Mouse (Mus musculus): ENCODE data around the gene Lep. TPM values are rescaled to one million over a fixed set of nuclear protein-coding genes. Genes with fewer than 3 reads are reported as not detected.

Lep gene
- polyA plus RNA-seq (2015; fragmentation: Nextera tagmentation; extraction: Ambion mirVana), result not detected in 2 replicates

DNA sequence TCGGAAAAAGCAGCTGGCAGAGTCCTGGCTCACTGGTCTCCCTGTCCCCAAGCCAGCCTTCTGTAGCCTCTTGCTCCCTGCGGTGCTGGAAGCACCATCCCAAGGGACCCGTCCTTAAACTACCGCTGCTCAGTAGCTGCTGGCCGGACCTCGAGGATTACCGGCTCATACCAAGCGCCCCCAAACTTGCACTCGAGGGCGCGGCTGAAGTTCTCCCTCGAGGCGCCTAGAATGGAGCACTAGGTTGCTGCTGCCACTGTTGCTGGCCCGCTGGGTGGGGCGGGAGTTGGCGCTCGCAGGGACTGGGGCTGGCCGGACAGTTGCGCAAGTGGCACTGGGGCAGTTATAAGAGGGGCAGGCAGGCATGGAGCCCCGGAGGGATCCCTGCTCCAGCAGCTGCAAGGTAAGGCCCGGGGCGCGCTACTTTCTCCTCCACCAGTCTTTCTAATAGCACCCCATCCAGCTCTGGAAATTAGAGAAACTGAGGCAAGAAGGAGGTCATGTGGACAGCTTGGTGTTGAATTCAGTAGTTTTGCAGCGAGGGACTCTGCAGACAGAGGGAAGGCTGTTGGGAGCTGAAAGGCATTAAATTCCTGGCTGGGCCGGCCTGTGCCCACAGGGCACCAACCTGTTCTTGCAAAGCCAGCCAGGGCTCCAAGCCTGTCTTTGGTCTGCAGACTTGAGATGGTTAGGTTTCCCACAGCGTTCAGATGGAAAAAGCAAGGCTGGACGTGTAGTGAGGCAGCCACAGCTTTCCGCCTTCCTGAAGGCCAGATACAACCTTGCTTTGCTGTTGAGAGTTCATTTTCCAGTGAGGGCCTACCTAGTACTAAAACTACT lies at the start of gene Lep:
Gene Lep (plus strand): TSS at position 375 of the 840 bp plus-strand sequence.
- 65% methylated on average over 28 of the region's 28 CpGs for WGBS
- Histone ChIP-seq H3K4me2 (no peak within 1 kb of the TSS), H3K9me3 (no peaks in the 10 kb centered on the region), H3K36me3 (no peaks in the 10 kb centered on the region), H3K27me3 (replicated peaks) (peaks cover 32% of the 10 kb centered on the region), H3K9ac (no peak within 1 kb of the TSS), H3K27ac (replicated peaks) (no peak within 1 kb of the TSS), H3K4me1 (no peaks in the 10 kb centered on the region), H3K4me3 (no peak within 1 kb of the TSS)
- ATAC-seq (ENCODE audit: extremely low read depth, insufficient number of reproducible peaks, low FRiP score, low TSS enrichment), result no peak

DNA sequence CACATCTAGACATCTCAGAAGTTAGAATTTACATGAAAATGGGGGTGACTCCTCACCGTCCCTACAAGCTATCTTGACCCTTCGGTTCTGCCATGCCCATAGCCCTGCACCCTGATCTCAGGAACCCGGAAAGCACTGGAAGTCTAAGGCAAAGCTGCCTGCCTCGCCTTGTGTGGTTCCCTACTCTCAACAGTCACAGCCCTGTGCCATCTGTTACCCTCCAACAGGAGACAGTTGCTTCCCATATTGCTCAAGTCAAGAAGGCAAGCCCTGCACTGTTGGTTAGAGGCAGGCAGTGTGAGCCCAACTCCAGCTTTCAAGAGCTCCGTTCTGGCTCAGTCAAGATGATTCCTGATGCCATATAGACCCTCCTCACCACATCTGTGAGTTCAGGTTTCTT lies 48.4 kb upstream of the Lep start:
- no peaks in the 10 kb centered on the region for H3K9me3 ChIP-seq
- H3K9ac ChIP-seq, result no peak overlapping the region
- ATAC-seq (ENCODE audit: extremely low read depth, insufficient number of reproducible peaks, low FRiP score, low TSS enrichment), result no peak
- peaks cover 3% of the 10 kb centered on the region for H3K4me1 ChIP-seq
- H3K4me2 ChIP-seq, result no peak overlapping the region
- WGBS, result 74% methylated on average over 5 of the region's 5 CpGs
- H3K27ac ChIP-seq (replicated peaks), result no peak overlapping the region
- no peak overlapping the region for H3K4me3 ChIP-seq
- H3K36me3 ChIP-seq, result no peaks in the 10 kb centered on the region
- peaks cover 16% of the 10 kb centered on the region for H3K27me3 ChIP-seq (replicated peaks)

DNA sequence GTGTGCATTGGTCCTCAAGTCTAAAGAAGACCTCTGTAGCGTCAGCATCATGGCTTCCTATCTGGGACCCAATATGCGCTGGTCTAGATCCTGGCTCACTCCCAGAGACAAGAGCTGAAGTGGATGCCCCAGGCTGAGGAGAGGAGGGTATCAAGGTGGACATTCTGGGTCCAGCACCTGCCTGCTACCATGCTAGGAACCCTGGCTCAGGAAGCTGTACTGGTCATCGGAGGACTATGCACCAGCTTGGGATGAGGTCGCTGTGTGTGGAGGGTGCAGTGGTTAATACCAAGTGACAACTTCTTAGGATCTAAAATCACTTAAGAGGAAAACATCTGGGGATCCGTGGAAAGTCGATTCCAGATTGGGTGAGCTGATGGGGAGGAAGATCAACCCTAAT lies 46.8 kb upstream of the Lep start:
- Histone ChIP-seq H3K4me1 (peaks cover 12% of the 10 kb centered on the region), H3K4me2 (no peak overlapping the region), H3K36me3 (no peaks in the 10 kb centered on the region), H3K9ac (no peak overlapping the region), H3K9me3 (no peaks in the 10 kb centered on the region), H3K27ac (replicated peaks) (no peak overlapping the region), H3K27me3 (replicated peaks) (peaks cover 31% of the 10 kb centered on the region), H3K4me3 (no peak overlapping the region)
- 84% methylated on average over 6 of the region's 6 CpGs for WGBS
- ATAC-seq (ENCODE audit: extremely low read depth, insufficient number of reproducible peaks, low FRiP score, low TSS enrichment), result no peak

DNA sequence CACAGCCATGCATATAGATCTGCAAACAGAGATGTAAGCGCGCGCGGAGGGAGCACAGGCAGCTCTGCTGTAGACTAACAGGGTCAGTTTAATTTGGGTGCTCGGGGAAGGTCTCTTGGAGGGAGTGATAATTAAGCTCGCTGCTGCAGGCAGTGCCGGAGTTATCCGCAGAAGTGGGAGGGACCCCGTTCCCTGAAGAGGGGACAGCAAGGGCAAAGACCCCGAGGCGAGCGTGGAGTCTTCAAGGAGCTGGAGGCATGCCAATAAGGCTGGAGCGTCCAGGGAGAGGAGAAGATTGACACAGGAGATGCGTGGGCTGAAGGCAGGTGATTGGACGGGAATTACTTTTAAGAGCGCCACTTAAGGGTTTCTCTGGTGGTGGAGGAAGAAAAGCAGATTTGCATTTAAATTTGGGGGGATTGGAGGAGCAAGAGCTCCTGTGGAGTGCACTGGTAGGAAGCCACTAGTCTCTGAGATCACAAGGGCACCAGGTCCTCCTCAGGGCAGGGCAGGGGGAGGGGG lies 43.1 kb upstream of the Lep start:
- peaks cover 67% of the 10 kb centered on the region for H3K27me3 ChIP-seq (replicated peaks)
- H3K36me3 ChIP-seq, result no peaks in the 10 kb centered on the region
- no peaks in the 10 kb centered on the region for H3K9me3 ChIP-seq
- peaks cover 12% of the 10 kb centered on the region for H3K4me1 ChIP-seq
- no peak overlapping the region for H3K27ac ChIP-seq (replicated peaks)
- H3K9ac ChIP-seq, result 0 out of 2 replicates have a peak overlapping the region, but pooled peaks have one; percentile 1
- no peak for ATAC-seq (ENCODE audit: extremely low read depth, insufficient number of reproducible peaks, low FRiP score, low TSS enrichment)
- peak overlapping the region; percentile 63 for H3K4me2 ChIP-seq
- H3K4me3 ChIP-seq, result peak overlapping the region; percentile 26
- WGBS, result 2% methylated on average over 16 of the region's 16 CpGs

DNA sequence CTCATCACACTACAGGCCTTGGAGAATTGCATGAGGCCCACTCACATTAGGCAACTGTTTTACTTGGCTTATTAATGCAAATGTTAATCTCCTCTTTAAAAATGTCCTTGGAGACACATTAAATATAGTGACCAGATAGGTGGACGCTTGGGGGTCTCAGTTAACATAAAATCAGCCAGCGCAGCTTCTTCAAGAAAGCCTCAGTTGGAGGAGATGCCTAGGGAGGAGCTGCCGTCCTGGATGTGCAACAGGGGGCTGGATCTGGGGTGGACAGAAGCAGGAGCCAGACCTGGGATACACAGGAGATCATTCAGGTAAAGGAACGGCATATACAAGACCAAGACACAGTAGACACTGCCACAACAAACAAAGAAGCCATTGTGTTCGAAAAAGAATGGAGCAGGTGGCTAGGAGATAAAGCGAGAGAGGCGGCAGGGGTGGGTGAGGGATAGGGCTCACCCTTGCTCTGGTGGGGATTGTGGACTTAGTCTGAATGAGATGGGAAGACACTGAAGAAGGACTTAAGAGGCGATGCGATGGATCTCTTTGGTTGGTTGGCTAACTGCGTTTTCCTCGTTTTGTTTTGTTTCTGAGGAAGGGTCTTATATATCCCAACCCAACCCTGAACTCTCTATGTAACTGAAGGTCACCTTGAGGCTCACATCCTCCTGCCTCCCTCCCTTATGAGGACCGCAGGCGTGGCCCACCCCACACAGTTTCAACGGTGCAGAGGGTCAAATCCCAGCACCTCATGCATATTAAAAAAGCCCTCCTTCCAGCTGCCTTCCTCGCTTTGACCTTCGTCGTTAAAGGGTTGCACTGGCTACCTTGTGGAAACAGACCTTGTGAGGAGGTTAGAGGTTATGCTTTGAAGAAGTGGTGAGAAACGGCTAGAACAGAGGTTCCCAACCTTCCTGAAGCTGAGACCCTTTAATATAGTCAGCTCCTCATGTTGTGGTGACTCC lies 40.0 kb upstream of the Lep start:
- H3K27ac ChIP-seq (replicated peaks), result no peak overlapping the region
- WGBS, result 68% methylated on average over 18 of the region's 18 CpGs
- H3K4me2 ChIP-seq, result no peak overlapping the region
- peaks cover 93% of the 10 kb centered on the region for H3K27me3 ChIP-seq (replicated peaks)
- H3K9me3 ChIP-seq, result no peaks in the 10 kb centered on the region
- ATAC-seq (ENCODE audit: extremely low read depth, insufficient number of reproducible peaks, low FRiP score, low TSS enrichment), result no peak
- no peak overlapping the region for H3K4me3 ChIP-seq
- no peak overlapping the region for H3K9ac ChIP-seq
- peaks cover 19% of the 10 kb centered on the region for H3K4me1 ChIP-seq
- no peaks in the 10 kb centered on the region for H3K36me3 ChIP-seq

DNA sequence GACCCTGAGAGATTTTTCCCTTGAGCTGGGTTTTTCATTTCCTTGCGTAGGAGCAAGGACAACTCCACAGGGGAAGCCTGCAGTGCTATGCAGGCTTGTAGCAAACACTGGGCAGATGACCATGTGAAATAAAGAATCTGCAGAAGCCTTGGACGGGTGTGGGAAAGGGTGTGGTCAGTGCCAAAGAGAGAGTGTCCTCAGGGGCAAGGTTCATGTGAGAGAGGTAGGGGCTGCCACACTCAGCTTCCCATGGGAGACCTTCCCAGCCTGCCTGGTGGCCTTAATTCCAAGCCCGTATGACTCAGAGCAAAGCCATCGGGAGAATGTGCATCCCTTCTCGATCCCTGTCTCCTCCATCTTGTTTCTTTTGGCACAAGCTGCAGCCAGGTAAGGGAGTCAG lies 39.1 kb upstream of the Lep start:
- Histone ChIP-seq H3K27ac (replicated peaks) (no peak overlapping the region), H3K4me1 (peaks cover 19% of the 10 kb centered on the region), H3K4me3 (no peak overlapping the region), H3K27me3 (replicated peaks) (peaks cover 93% of the 10 kb centered on the region), H3K36me3 (no peaks in the 10 kb centered on the region), H3K4me2 (no peak overlapping the region), H3K9ac (no peak overlapping the region), H3K9me3 (no peaks in the 10 kb centered on the region)
- ATAC-seq (ENCODE audit: extremely low read depth, insufficient number of reproducible peaks, low FRiP score, low TSS enrichment), result no peak
- WGBS, result 63% methylated on average over 5 of the region's 5 CpGs

DNA sequence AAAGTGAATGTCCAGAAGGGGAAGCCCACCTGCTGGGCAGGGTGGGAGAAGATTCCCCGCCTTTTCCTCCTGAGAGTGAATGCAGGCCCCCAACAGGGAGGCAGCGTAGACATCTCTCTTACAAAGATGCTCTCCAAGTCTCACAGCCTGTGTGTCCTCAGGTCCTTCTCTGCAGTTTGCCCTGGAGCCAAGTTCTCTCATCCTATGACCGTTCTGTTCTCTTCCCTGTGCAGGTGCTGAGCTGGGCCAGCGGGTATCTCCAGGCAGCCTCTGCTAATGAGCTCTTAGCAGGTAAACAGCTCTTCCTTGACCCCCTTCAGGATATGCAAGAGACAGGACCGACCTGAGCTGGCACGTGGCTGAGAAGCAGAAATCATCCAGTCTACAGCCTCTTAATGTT lies 38.5 kb upstream of the Lep start:
- H3K27me3 ChIP-seq (replicated peaks), result peaks cover 93% of the 10 kb centered on the region

DNA sequence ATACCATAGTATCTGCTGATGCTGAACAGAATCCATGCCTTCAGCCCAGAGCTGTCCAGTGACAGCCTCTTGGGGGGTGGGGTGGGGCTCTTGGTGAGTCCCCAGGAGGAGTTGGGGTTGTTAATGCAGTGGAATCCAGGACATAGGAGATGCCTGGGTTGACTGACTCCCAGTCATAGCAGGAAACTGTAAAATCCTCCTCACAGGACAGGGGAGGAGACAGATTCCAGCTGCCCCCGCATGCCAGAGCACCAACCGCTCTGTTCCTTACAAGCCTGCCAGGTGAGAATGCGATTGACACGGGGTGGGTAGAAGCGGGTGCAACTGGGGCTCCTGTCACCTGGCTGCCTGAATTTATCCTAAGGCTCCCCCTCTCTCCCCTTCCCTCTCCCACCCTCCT lies 37.9 kb upstream of the Lep start:
- no peak overlapping the region for H3K4me2 ChIP-seq
- H3K27ac ChIP-seq (replicated peaks), result no peak overlapping the region
- H3K27me3 ChIP-seq (replicated peaks), result peaks cover 94% of the 10 kb centered on the region
- H3K4me1 ChIP-seq, result peaks cover 12% of the 10 kb centered on the region
- no peaks in the 10 kb centered on the region for H3K9me3 ChIP-seq
- WGBS, result 14% methylated on average over 5 of the region's 5 CpGs
- H3K9ac ChIP-seq, result no peak overlapping the region
- H3K4me3 ChIP-seq, result no peak overlapping the region
- H3K36me3 ChIP-seq, result no peaks in the 10 kb centered on the region
- no peak for ATAC-seq (ENCODE audit: extremely low read depth, insufficient number of reproducible peaks, low FRiP score, low TSS enrichment)

More for the DNA sequence above, 38.5 kb upstream of the Lep start:
- Histone ChIP-seq H3K4me2 (no peak overlapping the region), H3K9me3 (no peaks in the 10 kb centered on the region), H3K4me1 (peaks cover 18% of the 10 kb centered on the region), H3K27ac (replicated peaks) (no peak overlapping the region), H3K9ac (no peak overlapping the region), H3K4me3 (no peak overlapping the region), H3K36me3 (no peaks in the 10 kb centered on the region)
- ATAC-seq (ENCODE audit: extremely low read depth, insufficient number of reproducible peaks, low FRiP score, low TSS enrichment), result no peak
- 35% methylated on average over 6 of the region's 6 CpGs for WGBS

DNA sequence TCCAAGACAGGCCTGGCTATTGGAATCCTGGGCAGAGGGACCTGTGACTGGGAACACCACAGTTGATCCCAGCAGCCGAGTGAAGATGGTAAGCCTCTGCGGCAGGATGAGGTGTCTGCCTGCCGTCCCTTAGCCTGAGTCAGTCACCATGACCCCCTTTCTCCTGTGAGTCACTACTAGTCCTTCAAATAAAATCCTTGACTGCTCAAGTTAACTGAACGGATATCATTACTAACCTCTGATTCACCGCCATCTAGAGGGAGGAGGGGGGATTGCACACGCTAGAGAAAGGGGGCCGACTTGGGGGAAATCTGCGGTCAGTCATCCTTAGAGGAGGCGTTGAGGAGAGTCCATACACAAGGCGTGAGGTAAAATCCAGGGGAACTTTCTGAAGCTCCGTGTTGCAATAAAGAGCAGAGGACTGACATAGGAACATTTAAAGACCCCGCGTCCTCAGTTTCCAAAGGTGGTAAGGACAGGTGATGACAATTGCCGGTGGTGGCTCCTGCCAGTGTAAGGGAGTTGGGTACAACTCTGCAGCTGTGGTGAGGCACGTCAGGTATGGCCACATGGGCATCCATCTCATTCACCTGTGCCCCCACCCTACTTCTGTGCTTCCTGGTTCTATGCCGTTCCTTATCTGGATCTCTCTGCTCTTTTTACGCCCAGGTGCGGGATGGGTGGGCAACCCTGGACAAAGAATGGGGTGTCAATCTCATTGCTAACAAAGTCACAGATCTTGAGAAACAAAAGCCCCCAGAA lies 36.6 kb upstream of the Lep start:
- Histone ChIP-seq H3K27me3 (replicated peaks) (peaks cover 93% of the 10 kb centered on the region), H3K9ac (no peak overlapping the region), H3K4me1 (peaks cover 7% of the 10 kb centered on the region; the same call in 1 of the 2 replicates), H3K9me3 (no peaks in the 10 kb centered on the region), H3K36me3 (no peaks in the 10 kb centered on the region), H3K4me2 (no peak overlapping the region), H3K27ac (replicated peaks) (no peak overlapping the region), H3K4me3 (no peak overlapping the region)
- ATAC-seq (ENCODE audit: extremely low read depth, insufficient number of reproducible peaks, low FRiP score, low TSS enrichment), result no peak
- 27% methylated on average over 18 of the region's 18 CpGs for WGBS

DNA sequence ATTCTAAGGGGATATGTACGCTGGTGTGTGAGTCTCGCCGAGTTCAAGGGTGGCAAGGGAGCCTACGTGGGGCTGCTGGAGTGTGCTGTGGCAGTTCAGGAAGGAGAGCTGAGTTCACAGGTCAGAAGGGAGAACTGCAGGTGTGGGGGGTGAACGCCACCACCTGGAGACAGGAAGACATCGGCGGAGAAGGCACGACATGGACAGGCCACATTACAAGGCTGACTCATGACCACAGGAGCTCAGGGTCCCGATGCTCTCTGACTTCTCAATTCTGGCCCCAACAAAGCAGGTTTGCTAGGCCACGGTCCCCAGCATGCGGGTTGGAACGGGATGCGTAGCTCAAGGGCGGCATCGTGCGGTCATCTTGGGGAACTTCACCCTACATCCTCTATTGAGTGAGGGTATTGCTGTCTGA lies 36.0 kb upstream of the Lep start:
- Histone ChIP-seq H3K9me3 (no peaks in the 10 kb centered on the region), H3K4me3 (no peak overlapping the region), H3K27ac (replicated peaks) (no peak overlapping the region), H3K4me2 (peak overlapping the region; percentile 47), H3K9ac (peak overlapping the region; percentile 45; the same call in 1 of the 2 replicates), H3K27me3 (replicated peaks) (peaks cover 88% of the 10 kb centered on the region), H3K4me1 (peaks cover 7% of the 10 kb centered on the region; the same call in 1 of the 2 replicates), H3K36me3 (no peaks in the 10 kb centered on the region)
- WGBS, result 5% methylated on average over 16 of the region's 16 CpGs
- ATAC-seq (ENCODE audit: extremely low read depth, insufficient number of reproducible peaks, low FRiP score, low TSS enrichment), result no peak; the same call in 1 of the 2 replicates

Measured in heart, embryonic 13.5 days (tissue).